Mouse (Mus musculus) midbrain, embryonic 10.5 days (tissue): ENCODE data around the gene Sp1. TPM values are rescaled to one million over a fixed set of nuclear protein-coding genes. Genes with fewer than 3 reads are reported as not detected.

Source experiments
- DNase-seq: peaks from one replicate; pipeline ENCODE4 v3.0.0-alpha.2; 2017; ENCODE audit warnings: low spot score
- H3K27ac ChIP-seq: fragments of 300-500 bp; sonication (generic); replicated peaks from 2 replicates; pipeline ENCODE4 v1.5.1; 2016; ENCODE audit warnings: mild to moderate bottlenecking
- H3K27me3 ChIP-seq: fragments of 300-500 bp; sonication (generic); 2 replicates; pipeline ENCODE4 v1.6.1; 2016; ENCODE audit warnings: low read depth, mild to moderate bottlenecking; ENCODE audit not compliant: poor library complexity, severe bottlenecking
- H3K36me3 ChIP-seq: fragments of 300-500 bp; sonication (generic); 2 replicates; pipeline ENCODE4 v1.6.1; 2016; ENCODE audit warnings: mild to moderate bottlenecking, moderate library complexity
- H3K4me1 ChIP-seq: fragments of 300-500 bp; sonication (generic); 2 replicates; pipeline ENCODE4 v1.6.1; 2016
- H3K4me3 ChIP-seq: fragments of 300-500 bp; sonication (generic); 2 replicates; pipeline ENCODE4 v1.5.1; 2016; ENCODE audit warnings: mild to moderate bottlenecking, moderate library complexity
- H3K9me3 ChIP-seq: fragments of 300-500 bp; sonication (generic); replicated peaks from 2 replicates; pipeline ENCODE4 v1.6.1; 2016; ENCODE audit warnings: mild to moderate bottlenecking
- WGBS: fragments of 180-500 bp; shearing (Covaris S2); methylation state at CpG from one replicate; pipeline ENCODE4 v1.1.7; 2016; 5-methylcytosine and 5-hydroxymethylcytosine counted together
- polyA plus RNA-seq: library from polyadenylated mRNA; unstranded; fragments of >200 nt; fragmentation: Nextera tagmentation; extraction: Ambion mirVana; gene quantifications from 2 replicates; pipeline ENCODE4 v1.2.1, GENCODE M21; 2016

The Sp1 gene
- polyA plus RNA-seq, 1 experiment from 2014 or later: 7.9 TPM

- no peaks in the 10 kb centered on the region for H3K9me3 ChIP-seq
- no peaks in the 10 kb centered on the region for H3K27me3 ChIP-seq
- no peak for DNase-seq
- H3K36me3 ChIP-seq: peaks cover 49% of the 10 kb centered on the region
- peaks cover 20% of the 10 kb centered on the region for H3K4me1 ChIP-seq
- H3K4me3 ChIP-seq: peak overlapping the region; percentile 86
- no peak overlapping the region for H3K27ac ChIP-seq
Measured at GRCm38 (mm10) chr15:102471727-102472126, 65.8 kb downstream of the Sp1 start.

GRCm38 (mm10) chr15:102473246-102473645 lies 67.3 kb downstream of the Sp1 start:
- DNase-seq: no peak
- peak overlapping the region; percentile 21; the same call in 1 of the 2 replicates for H3K4me3 ChIP-seq
- H3K27ac ChIP-seq: no peak overlapping the region
- 79% methylated on average over 2 of the region's 2 CpGs for WGBS
- peaks cover 64% of the 10 kb centered on the region for H3K36me3 ChIP-seq
- H3K4me1 ChIP-seq: peaks cover 20% of the 10 kb centered on the region
- H3K9me3 ChIP-seq: no peaks in the 10 kb centered on the region
- H3K27me3 ChIP-seq: no peaks in the 10 kb centered on the region

- no peak overlapping the region for H3K27ac ChIP-seq
- H3K9me3 ChIP-seq: no peaks in the 10 kb centered on the region
- WGBS: 91% methylated on average over 2 of the region's 2 CpGs
- no peak overlapping the region for H3K4me3 ChIP-seq
- no peaks in the 10 kb centered on the region for H3K27me3 ChIP-seq
- peaks cover 20% of the 10 kb centered on the region for H3K4me1 ChIP-seq
- peaks cover 68% of the 10 kb centered on the region for H3K36me3 ChIP-seq
- no peak for DNase-seq
Measured at GRCm38 (mm10) chr15:102474520-102474919, 68.6 kb downstream of the Sp1 start.

- Histone ChIP-seq H3K9me3 (no peaks in the 10 kb centered on the region), H3K4me3 (no peak overlapping the region), H3K36me3 (peaks cover 97% of the 10 kb centered on the region), H3K27ac (no peak overlapping the region), H3K4me1 (no peaks in the 10 kb centered on the region), H3K27me3 (no peaks in the 10 kb centered on the region)
- no peak for DNase-seq
- 95% methylated on average over 3 of the region's 3 CpGs for WGBS
Measured at GRCm38 (mm10) chr15:102483136-102483535, 77.2 kb downstream of the Sp1 start.

GRCm38 (mm10) chr15:102485853-102486252 lies 79.9 kb downstream of the Sp1 start:
- Histone ChIP-seq H3K27me3 (no peaks in the 10 kb centered on the region), H3K4me1 (no peaks in the 10 kb centered on the region), H3K4me3 (no peak overlapping the region), H3K27ac (no peak overlapping the region), H3K36me3 (peaks cover 99% of the 10 kb centered on the region), H3K9me3 (no peaks in the 10 kb centered on the region)
- no peak for DNase-seq
- WGBS: 89% methylated on average over 12 of the region's 12 CpGs

Other genes with a start within 250 kb of the Sp1 start
- gene Zfp740, start 202.9 kb upstream of the Sp1 start, polyA plus RNA-seq: 63.0 and 72.4 TPM in 2 replicates
- 32.8 and 38.8 TPM in 2 replicates for gene Csad, start 201.4 kb upstream of the Sp1 start, polyA plus RNA-seq
- 0.31 and 0.56 TPM in 2 replicates for gene Itgb7, start 174.2 kb upstream of the Sp1 start, polyA plus RNA-seq
- gene Rarg, start 148.6 kb upstream of the Sp1 start, polyA plus RNA-seq: 14.3 and 16.2 TPM in 2 replicates
- 0.35 and 0.41 TPM in 2 replicates for gene Gm9918, start 135.6 kb upstream of the Sp1 start, polyA plus RNA-seq
- 59.2 and 63.2 TPM in 2 replicates for gene Mfsd5, start 126.7 kb upstream of the Sp1 start, polyA plus RNA-seq
- gene Espl1, start 109.9 kb upstream of the Sp1 start, polyA plus RNA-seq: 47.4 and 54.4 TPM in 2 replicates
- gene Pfdn5, start 80.0 kb upstream of the Sp1 start, polyA plus RNA-seq: 335 and 345 TPM in 2 replicates
- 125 and 134 TPM in 2 replicates for gene Myg1, start 74.4 kb upstream of the Sp1 start, polyA plus RNA-seq
- 115 and 128 TPM in 2 replicates for gene Aaas, start 55.4 kb upstream of the Sp1 start, polyA plus RNA-seq
- gene Sp7, start 39.0 kb upstream of the Sp1 start, polyA plus RNA-seq: 0.59 and 0.66 TPM in 2 replicates
- 0.10 and 0.50 TPM in 2 replicates for gene Amhr2, start 39.2 kb downstream of the Sp1 start, polyA plus RNA-seq
- 75.7 and 82.3 TPM in 2 replicates for gene Prr13, start 52.9 kb downstream of the Sp1 start, polyA plus RNA-seq
- gene Pcbp2, start 64.4 kb downstream of the Sp1 start, polyA plus RNA-seq: 194 and 201 TPM in 2 replicates
- gene Gm10337, start 97.6 kb downstream of the Sp1 start, polyA plus RNA-seq: 3.5 TPM in 1 of 2 replicates, not detected in the other
- gene Map3k12, start 110.9 kb downstream of the Sp1 start, polyA plus RNA-seq: 23.4 and 31.8 TPM in 2 replicates
- gene Tarbp2, start 112.0 kb downstream of the Sp1 start, polyA plus RNA-seq: 133 and 143 TPM in 2 replicates
- 2.0 and 2.9 TPM in 2 replicates for gene Npff, start 118.8 kb downstream of the Sp1 start, polyA plus RNA-seq
- gene Gm28047, start 218.9 kb downstream of the Sp1 start, polyA plus RNA-seq: not detected in 2 replicates
- 14.9 and 21.8 TPM in 2 replicates for gene Atf7, start 219.3 kb downstream of the Sp1 start, polyA plus RNA-seq